Mouse (Mus musculus) urinary bladder, postnatal 14 days (tissue): ENCODE measurements around the gene Akap2.
A peak's percentile ranks its signal among the peaks of the same experiment; 100 is the strongest.

Source experiments
- DNase-seq: peaks from one replicate; pipeline ENCODE4 v3.0.0; 2021; ENCODE audit warnings: low spot score

The Akap2 gene

DNA sequence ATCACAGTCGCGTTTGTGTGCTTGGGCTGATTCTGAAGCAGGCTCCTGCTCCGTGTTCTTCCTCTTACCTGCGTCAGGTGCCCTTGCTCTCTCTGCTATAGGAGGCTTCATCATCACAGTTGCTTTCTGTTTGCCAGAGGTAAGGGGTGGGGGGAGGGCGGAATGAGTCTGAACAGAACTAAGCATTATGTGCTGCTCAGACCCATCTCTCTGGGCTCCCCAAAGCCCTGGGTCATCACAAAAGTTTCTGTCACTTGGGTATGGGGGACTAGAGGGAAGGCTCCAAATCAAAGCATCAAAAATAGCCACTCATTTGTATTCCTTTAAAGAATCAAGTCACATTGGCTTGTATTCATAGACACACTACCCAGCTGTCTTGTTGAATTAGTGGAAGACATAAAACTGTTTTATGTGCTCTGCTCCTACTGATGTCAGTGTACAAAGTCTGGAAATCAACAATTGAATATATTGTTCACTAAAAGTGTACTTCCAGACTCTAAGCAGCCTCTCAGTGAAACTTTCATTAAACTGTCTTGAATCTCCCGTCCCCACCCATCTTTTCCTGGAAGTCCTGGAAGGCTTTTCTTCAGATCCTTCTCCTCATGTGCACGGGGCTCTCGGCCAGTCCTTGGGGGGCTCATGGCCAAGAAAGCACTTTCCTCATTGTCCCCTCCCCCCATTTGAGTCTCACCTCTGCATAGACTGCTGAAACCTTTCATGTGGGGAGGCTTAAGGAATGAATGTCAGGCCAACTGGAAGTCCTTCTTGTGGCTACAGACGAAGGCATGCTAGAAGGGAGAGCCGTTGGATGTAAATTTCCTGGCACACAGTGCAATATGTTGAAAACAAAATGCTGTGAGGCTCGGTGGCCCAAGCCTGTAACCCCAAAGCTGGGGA, 13.6 kb upstream of the Akap2 start:
- no peak for DNase-seq

DNA sequence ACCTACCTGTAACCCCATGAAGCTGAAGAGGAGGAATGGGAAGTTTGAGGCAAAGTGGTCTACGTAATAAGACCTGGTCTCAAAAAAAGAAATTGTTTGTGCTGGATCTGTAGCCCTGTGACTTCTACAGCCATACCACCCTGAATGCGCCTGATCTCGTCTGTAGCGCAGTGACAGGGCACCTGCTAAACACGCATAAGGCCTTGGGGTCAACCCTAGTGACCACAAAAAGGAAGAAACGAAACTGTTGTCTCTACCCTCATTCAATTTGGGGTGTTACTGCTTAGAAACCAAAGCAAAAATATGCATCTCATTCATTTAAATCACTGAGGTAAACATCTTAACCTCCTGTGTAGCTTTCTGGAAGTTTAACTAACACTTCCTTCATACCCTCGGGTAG, 12.9 kb upstream of the Akap2 start:
- no peak for DNase-seq

DNA sequence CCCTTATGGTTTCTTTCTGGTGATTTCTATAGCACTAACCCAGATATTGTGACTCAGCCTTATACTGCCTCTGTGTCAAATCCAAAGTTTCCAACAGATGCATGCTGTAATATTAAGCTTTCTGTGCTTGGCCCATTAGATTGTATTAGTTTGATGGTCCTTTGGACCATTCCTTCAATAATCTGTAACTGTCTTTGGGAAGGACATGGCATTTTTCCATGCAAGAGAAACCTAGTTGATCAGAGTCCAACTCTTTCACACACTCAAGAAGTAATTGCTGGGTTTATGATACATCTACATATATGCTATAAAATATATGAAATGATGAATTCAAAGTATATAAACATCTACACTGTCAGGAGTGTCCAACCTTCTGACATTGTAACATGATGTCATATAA, 1.6 kb upstream of the Akap2 start:
- DNase-seq = no peak

DNA sequence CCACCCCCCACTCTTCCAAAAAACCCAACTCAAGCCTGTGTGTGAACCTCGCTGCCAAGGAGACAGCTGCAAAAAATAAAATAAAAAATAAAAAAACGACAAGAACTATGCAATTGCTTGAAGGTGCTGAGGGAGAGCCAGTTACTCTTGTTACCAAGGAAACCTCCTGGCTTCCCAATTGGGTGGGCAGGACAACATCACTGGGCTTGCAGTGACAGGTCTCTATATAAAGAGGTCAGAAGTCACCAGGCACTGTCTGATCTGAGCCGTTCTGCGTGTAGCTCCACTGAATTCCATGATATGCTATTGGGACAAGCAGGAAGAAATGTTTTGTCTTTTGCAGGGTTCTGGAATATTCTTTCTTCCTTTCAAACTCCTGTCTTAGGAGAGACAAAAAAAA, 722 bp upstream of the Akap2 start:
- DNase-seq = no peak

DNA sequence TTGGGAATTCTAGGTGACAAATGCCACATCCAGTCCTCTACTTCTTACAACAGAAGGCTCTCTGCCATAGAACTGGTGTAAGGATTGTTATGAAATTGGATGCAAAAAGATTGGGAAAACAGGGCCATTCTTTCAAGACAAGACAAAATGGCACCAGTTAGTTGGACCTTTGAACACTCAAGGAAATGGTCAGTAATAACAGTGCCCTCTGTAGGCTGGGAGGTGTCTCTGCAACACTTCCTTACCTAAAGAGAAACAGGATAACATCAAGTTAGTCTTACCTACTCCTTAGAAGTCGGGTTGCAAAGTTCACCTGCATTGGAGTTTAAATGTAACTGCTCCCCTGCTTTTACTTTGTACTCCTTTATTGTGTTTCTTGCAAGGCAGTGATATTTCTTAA, 1.9 kb downstream of the Akap2 start:
- no peak for DNase-seq

DNA sequence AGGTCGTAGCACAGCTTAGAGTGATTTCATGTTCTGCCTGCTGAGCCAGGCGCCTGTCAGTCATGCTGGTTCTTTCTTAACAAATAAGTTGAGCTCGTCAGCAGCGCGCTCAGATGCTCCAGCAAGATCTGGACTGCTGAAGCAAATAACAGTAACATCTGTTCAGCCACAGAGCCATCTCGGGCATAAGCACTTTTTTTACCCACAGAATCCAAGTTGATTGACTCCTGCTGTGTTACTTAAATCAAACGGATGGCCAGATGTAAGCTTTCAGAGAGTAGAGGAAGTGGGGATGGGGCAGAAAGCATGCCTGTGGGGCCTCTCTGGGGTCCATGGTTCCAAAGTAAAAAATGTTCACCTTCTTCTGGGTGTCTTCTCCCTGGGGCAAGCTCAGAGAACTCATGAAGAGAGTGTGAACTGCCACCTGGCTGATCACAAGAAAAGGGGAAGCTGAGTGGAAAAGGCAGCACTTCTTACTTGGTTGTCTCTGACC, 3.5 kb downstream of the Akap2 start:
- DNase-seq = no peak

DNA sequence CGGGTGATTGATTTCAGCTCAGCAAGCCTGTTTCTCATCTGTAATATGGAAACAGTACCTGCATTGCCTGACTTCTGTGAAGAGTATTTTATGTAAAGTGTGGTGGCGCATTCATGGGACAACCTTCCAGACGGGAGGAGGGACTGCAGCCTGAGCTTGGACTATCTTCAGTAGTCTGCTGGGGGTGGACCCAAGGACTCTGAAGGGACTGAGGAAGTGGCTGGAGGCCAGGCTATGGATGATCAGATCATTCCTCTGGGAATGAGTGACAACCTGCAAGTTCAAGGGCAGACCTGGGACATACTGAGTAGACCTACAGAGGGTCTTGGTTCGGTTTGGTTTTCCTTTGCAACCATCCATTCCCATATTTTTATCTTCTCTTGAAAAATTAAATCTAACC, 4.8 kb downstream of the Akap2 start:
- DNase-seq = no peak

DNA sequence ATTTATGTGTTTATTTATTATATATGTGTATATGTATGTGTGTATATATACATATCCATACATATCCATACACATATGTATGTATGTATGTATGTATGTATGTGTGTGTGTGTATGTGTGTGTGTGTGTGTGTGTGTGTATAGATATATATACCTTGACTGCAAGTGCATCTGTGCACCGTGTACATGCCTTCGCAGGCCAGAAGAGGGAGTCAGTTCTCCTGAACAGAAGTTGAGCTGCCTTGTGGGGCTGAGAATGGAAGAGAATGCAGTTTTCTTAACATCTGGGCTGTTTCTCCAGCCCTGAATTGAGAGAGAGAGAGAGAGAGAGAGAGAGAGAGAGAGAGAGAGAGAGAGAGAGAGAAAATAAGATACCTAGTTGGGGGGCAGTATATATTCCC, 6.2 kb downstream of the Akap2 start:
- no peak for DNase-seq

DNA sequence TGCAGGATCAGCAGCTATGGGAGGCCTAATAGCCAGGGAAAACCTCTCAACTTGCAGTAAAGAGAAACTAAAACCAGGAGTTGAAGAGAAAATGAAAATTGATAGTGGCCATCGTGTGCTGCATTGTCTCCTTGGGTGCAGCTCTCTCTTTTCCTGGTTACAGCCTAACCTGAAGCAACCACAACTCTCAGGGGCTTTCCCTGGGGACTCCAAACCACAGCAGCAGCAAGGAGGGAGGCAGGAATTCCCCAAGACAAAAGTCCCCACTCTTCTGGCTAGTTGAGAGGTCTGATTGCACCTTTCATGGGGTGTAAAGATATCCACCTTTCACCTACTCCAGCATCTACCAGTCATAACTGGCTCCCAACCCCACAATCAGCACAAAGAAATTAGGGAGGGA, 8.1 kb downstream of the Akap2 start:
- DNase-seq = no peak

DNA sequence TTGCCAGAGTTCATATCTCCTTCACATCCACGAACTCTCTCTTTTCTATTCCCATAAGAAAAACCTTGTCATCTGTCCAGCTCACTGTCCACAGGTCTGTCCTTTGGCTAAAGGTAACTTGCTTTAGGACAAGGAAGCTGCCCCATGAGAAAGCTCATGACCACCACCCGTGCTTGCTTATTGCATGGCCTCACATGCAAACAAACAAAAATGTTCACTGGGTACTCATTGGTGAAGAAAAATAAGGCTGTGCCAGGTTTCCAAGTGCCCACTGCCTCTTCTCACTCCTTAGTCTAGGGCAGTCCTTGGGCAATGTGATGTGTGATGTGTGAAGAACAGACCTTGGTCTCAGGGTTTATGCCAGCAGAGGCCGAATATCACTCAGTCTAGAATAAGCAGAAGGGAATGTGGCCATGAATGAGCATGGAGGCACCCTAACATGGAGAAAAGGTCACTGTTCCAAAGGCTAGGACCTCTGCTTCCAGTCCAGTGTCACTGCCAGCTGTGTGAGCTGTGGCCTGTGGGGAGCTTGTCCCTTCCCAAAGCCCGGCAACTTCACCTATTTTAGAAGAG, 11.2 kb downstream of the Akap2 start:
- DNase-seq = no peak

DNA sequence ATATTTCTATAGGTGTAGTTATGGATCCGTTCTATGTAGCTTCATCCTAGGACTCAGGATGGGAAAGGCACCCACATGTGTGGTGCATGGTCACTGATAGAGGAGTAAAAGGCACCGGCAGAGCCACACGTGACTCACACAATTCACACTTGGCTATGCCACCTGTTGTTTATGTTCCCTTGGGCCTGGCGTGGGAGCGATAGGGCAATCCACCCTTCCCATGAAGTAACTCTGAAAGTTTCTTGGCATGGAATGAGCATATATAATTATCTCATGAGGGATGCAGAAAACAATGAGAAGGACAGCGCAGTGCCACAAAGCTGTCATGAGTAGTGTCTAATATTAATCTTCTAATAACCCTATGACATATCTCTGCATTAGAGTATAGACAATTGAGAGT, 12.6 kb downstream of the Akap2 start:
- no peak for DNase-seq

DNA sequence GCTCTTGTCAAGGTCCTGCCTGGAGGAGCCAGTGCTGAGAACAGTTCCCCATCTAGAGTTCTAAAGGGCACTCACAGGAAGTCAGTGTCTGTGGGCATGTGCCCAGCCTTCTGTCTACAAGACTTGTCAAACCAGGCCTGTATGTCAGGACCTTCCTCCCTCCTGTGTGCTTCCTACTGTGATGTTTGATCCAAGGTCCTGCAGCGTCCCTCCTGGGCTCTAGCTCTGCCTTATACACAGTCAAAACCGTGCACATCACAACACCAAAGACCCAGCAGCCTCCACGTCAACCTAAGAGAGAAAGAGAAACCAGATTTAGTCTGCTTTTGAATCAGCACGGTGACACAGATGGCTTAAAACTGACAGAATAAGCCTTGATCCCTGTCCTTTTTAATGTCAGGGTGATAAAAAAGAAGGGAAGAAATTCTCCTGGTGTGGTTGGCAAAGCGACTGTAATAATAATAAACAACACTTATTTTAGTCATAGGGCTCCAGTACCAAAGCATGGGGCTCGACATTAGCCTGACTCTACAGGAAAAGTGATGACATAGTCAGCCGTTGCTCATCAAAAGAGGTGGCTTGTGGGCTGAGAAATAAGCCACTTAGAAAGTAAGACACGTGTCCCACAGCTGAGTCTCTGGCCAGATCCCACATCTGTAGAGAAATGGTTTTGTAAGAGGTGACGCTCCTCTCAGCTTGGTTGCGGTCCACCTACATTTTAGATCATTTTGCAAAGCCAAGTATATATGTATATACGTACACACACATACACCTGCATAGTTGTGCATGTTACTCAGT, 13.5 kb downstream of the Akap2 start:
- DNase-seq = no peak

DNA sequence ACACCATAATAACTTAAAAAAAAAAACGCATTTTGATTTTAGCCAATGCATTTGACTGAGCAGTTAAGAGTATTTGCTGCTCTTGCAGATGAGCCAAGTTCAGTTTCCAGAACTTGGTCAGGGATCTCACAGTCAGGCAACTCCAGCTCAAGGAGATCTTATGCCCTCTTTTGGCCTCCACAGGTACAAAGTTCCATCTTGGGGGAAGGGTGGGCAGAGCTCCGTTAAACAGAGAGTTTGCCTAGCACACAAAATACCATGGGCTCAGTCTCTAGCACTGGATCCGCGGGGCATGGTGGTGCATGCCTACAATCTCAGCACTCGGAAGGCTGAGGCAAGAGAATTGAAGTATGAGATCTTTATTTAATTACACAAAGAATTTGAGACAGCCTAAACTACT, 14.9 kb downstream of the Akap2 start:
- no peak for DNase-seq

DNA sequence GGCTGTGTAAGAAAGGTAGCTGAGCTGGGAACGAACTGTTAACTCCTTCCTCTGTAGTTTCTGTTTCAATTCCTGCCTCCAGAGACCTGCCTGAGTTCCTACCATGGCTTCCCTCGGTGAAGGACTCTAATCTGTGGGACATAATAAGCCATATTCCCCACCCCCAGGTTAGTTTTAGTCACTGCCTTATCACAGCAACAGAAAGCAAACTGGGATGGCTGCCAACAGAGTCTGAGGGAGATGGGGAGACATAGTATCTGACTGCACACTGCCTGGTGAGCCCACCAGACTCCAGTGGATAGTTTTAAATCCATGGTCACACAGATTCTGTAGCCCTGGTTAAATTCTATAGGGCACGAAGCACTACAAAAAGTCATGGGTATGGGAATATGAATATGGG, 16.0 kb downstream of the Akap2 start:
- DNase-seq = no peak

DNA sequence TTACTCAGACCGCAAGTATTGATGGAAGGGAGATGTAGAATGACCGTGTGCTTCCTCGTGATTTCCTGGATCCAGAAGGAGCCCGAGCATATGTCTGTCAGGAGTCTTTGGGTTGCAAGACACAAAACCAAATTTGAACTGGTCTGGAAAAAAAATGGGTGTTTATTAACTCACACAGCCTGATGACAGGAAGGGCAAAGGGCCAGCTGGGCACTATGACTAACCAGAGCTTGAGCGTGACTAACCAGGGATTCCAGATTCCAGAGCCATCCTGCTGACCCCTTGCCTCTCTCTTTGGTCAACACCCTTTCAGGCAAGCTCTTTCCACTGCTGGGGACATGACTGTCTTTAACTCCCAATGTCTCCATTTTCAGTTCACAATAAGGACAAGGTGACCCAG, 18.0 kb downstream of the Akap2 start:
- peak; percentile 50 for DNase-seq

DNA sequence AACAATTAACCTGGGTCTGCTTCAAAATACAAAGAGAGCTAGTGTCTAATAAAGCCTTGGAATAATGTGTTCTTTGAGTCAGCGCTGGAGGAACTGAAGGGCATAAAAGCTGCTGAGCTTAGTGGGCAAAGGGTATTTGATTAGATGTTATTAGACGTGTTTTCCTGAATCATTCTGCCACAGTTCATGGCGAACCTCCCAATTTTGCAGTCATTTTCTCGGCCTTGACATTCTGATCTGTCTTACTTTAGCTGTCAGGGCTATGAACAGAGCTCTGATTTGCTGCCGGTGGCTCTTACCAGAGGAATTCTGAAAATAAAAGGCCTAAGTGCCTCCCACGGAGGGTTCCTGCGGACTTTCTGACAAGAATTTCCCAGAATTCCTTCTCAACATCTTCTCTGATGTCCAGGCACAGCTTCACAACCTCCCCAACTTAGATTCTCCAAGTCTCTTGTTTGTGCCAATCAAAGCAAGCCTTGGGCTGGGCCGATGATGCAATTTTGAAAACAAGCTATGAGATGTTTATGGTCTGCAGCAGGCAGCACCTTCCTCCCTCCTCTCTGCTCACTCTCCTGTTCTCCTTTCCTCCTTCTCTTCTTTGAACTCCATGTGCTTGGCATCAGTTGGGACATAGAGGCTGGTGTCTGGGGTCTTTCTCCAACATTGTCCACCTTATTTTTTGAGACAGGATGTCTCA, 21.5 kb downstream of the Akap2 start:
- DNase-seq = no peak

DNA sequence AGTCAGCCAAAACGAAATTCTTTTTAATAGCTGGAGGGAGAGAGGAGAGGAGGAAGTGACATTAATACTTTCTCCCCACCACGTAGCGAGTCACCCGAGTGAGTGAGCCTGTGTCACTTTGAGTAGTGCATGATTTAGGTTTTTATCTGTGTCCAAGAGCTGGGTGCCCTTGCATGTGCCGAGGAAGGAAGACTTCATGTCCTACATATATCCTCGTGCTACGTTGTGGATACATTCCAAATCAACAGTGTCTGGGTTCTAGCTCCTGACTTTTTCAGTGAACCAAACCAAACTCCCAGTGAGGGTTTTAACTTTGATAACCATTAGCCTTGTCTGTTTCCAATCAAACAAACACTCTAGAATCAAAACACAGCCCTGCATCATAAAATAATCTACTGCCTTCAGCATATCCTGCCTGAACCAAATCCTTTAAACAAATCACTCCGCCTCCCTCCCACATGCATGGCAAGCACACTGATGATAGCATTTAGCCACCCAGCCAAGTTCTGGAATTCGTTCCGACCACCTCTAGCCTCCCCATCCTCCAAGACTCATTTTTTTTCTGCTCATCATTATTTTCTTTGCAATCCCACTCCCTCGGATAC, 26.0 kb downstream of the Akap2 start:
- no peak for DNase-seq

DNA sequence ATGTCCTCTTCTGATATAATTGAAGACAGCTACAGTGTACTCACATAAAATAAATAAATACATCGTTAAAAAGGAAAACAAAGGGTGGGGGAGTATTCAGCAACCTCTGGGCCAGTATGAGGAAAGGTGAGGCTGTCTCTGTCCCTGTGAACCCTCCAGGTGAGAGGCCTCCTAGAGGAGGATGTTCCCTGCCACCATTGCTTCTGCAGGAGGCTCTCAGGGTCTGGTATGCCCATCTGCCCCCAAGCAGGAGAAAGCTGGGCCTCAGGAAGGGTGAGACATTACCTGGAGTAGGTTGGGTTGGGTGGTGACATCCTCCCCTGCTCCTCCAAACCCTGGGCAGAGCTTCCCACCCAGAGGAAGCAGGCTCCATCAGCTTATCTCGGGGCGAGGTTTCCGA, 33.2 kb downstream of the Akap2 start:
- DNase-seq = no peak

DNA sequence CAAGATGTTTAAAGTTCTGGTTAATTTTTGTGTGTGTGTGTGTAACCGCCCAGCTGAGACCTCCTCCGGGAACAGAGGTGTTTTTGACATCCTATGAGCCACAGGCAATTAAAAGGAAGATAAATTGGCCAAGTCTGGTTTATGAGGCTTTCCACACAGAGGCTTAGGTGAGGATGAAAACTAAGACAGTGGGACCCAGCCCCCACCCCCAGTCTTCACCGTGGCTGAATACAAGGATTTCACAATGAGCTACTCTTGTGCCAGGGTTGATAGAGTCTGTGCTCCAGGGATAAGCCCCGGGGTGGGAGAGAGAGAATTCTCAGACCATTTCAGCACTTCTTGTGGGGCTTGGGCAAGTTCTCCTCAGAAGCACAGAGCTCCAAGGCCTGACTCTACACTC, 33.6 kb downstream of the Akap2 start:
- DNase-seq = no peak

DNA sequence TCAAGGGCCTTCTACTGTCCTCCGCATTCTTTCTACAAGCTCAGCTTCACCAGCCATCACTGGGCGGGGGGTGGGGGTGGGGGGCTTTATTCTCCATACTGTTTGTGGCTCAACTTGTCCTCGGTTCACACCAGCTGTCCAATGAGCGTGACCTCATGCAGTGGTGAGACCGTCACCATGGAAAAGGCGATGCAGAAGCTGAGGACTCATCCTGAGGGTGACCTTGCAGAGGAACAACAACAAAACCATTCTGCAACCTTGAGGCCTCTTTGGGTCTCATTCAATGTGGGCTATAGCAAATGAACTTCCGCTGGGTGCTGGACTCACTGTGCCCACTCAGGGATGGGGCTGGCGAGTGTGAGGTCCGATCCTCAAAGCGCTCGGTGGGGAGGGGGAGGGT, 34.1 kb downstream of the Akap2 start:
- DNase-seq = no peak

DNA sequence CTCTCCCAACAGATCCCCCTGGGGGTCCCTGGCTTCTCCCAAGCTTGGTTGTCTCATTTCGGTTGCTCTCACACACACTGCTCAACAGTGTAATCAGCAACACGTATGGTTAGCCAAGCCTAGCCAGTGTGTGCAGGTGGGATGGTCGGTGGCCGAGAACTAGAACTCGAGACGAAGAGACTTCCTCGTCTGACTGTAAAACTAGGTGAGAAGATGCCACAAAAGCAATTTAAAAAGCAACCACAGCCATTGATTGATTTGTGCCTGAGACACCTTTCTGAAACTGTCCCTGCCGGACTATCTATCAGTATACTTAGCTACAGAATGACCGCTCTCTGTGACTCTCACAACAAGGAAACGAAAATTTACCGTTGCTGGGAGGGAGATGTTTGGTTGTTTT, 37.6 kb downstream of the Akap2 start:
- DNase-seq = no peak

DNA sequence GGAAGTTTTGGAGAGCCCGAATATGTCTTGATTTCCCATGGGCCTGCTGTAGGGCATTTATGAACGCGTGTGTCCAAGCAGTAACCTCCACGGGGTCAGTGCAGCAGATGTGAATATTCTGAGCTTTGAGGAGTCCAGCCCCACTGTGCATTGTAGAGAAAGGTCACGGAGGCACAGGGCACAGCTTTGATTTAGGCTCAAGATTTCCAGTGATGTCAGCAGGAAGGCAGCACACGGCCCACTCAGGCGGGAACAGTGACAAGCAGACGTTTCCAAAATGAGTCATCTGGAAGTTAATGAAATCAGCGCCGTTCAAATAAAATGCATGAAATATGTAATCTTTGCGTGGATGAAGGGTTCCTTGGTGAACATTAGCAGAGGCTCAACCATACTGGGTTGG, 40.5 kb downstream of the Akap2 start:
- no peak for DNase-seq
